Mouse (Mus musculus) embryonic fibroblast, embryonic 13.5 days (primary cell): ENCODE data around the gene Fbn1.

Experiments used
- CTCF ChIP-seq: IDR thresholded peaks from 2 replicates; pipeline ENCODE4 v1.5.1; 2011; ENCODE audit warnings: mild to moderate bottlenecking, control low read depth, low read length, moderate library complexity, borderline replicate concordance; ENCODE audit not compliant: insufficient read depth
- POLR2A ChIP-seq: IDR thresholded peaks from 2 replicates; pipeline ENCODE4 v1.6.1; 2011; ENCODE audit warnings: low read depth, mild to moderate bottlenecking, control low read depth, low read length, moderate library complexity

DNA sequence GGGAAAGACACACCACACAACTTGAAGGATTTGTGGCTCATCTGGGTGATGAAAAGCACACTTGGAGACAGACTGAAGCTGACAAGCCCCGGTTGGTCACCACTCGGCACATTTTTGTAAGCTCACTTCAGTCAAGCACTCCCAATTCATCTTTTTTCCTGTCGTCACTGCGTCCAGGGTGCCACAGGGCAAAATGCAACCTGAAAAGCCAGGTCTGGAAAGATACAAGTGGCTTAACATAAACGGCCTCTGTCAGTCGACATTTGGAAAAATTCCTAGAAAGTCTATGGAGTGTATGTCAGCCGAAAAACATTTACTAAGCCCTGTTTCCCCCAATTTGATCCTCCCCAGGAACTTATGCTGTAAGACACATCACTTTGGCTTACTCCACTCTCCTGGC is 215.2 kb downstream of the Fbn1 start:
- TF ChIP-seq CTCF = no peak
- no peak for TF ChIP-seq POLR2A
